Mouse (Mus musculus): ENCODE measurements around the gene Syce2. TPM values are rescaled to one million over a fixed set of nuclear protein-coding genes. Genes with fewer than 3 reads are reported as not detected.

Gene Syce2
- polyA plus RNA-seq, 1 experiment from 2014 or later, result 84.1 TPM

DNA sequence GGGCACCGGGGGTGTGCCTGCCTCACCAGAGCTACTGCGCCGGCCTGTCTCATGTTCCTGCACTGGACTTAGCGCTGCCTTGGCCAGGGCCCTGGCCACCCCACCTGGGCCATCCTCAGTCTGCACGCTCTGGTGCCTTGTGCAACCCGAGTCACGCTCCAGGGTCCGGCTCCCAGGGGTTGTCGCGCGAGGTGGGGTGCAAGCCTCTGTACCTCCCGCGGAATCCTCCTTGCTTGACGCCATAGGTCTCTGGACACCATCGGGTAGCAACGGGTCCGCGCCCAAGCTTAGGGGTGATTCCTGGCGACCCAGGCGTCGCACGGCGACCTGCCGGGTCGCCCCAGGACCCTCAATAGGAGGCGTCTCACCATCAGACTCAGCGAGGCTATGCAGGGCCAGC lies 40.5 kb downstream of the Syce2 start:
- Histone ChIP-seq H3K4me1 (replicated peaks) (peaks cover 55% of the 10 kb centered on the region), H3K27me3 (peaks cover 49% of the 10 kb centered on the region), H3K9me3 (replicated peaks) (no peaks in the 10 kb centered on the region), H3K27ac (peak overlapping the region; percentile 50; the same call in 1 of the 2 replicates), H3K36me3 (peaks cover 12% of the 10 kb centered on the region), H3K9ac (peak overlapping the region; percentile 68), H3K4me2 (peak overlapping the region; percentile 88), H3K4me3 (replicated peaks) (peak overlapping the region; percentile 54)
- DNase-seq, result no peak
- 30% methylated on average over 27 of the region's 27 CpGs for WGBS (ENCODE audit: insufficient replicate concordance)
- no peak for ATAC-seq (ENCODE audit: low read depth)

DNA sequence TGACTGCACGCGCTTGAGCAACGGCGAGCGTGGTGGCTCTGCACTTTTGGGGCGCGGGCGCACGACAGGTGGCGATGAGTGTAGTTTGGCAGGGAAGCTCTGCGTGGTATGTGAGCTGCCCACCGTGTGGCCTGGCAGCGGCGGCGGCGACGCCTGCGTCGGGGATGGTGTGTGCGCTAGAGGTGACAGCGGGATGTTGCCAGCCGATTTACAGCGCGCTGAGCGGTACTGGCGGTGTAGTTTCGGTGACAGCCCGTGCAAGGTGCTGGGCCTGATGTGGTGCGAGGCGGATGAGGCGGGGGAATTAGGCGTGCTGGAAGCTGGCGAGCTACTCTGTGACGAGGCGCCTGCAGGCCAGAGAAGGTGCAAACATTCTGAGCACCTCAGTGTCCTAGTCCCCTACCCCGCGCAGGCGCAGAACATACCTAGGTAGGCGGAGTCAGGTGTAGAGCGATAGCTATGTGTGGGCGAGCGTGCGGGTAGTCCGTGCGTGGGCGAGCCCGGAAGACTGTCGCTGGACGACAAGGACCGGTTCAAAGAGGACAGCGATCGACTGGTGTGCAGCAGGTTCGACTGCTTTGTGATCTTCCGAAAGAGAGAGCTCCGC lies 41.1 kb downstream of the Syce2 start:
- DNase-seq (peak; percentile 82), ATAC-seq (ENCODE audit: low read depth) (peak; percentile 63)
- Histone ChIP-seq H3K9ac (peak overlapping the region; percentile 68), H3K4me1 (replicated peaks) (peaks cover 50% of the 10 kb centered on the region), H3K27ac (peak overlapping the region; percentile 50), H3K4me3 (replicated peaks) (peak overlapping the region; percentile 54), H3K9me3 (replicated peaks) (no peaks in the 10 kb centered on the region), H3K4me2 (peak overlapping the region; percentile 88), H3K36me3 (peaks cover 9% of the 10 kb centered on the region), H3K27me3 (peaks cover 55% of the 10 kb centered on the region)
- WGBS (ENCODE audit: insufficient replicate concordance), result 1% methylated on average over 55 of the region's 55 CpGs

- peaks cover 60% of the 10 kb centered on the region for H3K27me3 ChIP-seq
- 5% methylated on average over 9 of the region's 9 CpGs for WGBS (ENCODE audit: insufficient replicate concordance)
- peaks cover 47% of the 10 kb centered on the region for H3K4me1 ChIP-seq (replicated peaks)
- H3K9me3 ChIP-seq (replicated peaks), result no peaks in the 10 kb centered on the region
- DNase-seq (no peak), ATAC-seq (ENCODE audit: low read depth) (no peak)
- H3K4me3 ChIP-seq (replicated peaks), result peak overlapping the region; percentile 54
- peaks cover 9% of the 10 kb centered on the region for H3K36me3 ChIP-seq
- peak overlapping the region; percentile 68 for H3K9ac ChIP-seq
- H3K27ac ChIP-seq, result peak overlapping the region; percentile 35
- peak overlapping the region; percentile 88 for H3K4me2 ChIP-seq
Observed at GRCm38 (mm10) chr8:84913502-84913900, 41.6 kb downstream of the Syce2 start.

DNA sequence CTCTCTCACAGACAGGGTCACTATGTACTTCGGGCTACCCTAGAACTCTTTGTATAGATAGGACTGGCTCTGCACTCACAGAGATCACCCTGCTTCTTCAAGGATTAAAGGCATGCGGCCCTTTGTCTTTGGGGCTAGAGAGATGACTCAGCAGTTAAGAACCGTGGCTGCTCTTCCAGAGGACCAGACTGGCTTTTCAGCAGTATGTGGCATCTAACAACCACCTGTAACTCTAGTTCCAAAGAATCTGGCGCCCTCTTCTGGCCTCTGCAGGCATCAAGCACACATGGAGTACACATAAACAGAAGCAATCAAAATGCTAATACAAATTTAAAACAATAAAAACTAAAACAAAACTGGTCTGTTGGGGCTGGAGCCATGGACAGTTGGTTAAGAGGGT lies 42.0 kb downstream of the Syce2 start:
- 24% methylated on average over 4 of the region's 4 CpGs for WGBS (ENCODE audit: insufficient replicate concordance)
- Histone ChIP-seq H3K36me3 (peaks cover 9% of the 10 kb centered on the region), H3K4me3 (replicated peaks) (peak overlapping the region; percentile 54), H3K4me2 (peak overlapping the region; percentile 88), H3K9me3 (replicated peaks) (no peaks in the 10 kb centered on the region), H3K27me3 (peaks cover 65% of the 10 kb centered on the region), H3K27ac (peak overlapping the region; percentile 35; the same call in 1 of the 2 replicates), H3K9ac (no peak overlapping the region), H3K4me1 (replicated peaks) (peaks cover 43% of the 10 kb centered on the region)
- DNase-seq (peak; percentile 72), ATAC-seq (ENCODE audit: low read depth) (peak; percentile 27; the same call in 1 of the 2 replicates)

DNA sequence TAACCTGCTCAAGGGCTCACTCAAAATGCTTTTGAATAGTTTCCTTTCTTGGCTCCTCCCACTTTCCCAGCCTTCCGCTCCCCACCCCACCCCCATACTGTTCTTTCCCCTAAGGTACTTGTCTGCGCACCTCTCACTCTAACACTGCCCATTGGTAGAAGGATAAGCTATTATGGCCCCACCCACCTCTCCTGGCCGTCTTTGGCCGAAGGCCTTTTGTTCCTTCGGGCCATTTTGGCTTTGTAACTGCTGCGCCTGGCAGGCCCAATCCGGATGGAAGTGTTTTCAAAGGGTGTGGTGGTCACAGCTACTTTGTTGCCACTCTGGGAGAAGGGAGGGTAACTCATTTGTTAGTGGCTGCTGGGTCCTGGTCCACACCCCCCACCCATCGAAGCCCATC lies 43.4 kb downstream of the Syce2 start:
- no peak for DNase-seq
- Histone ChIP-seq H3K9me3 (replicated peaks) (no peaks in the 10 kb centered on the region), H3K9ac (no peak overlapping the region), H3K4me3 (replicated peaks) (no peak overlapping the region), H3K27me3 (peaks cover 77% of the 10 kb centered on the region), H3K27ac (no peak overlapping the region), H3K4me1 (replicated peaks) (peaks cover 30% of the 10 kb centered on the region), H3K36me3 (peaks cover 7% of the 10 kb centered on the region), H3K4me2 (no peak overlapping the region)
- no peak for ATAC-seq (ENCODE audit: low read depth)
- WGBS (ENCODE audit: insufficient replicate concordance), result 81% methylated on average over 8 of the region's 8 CpGs

DNA sequence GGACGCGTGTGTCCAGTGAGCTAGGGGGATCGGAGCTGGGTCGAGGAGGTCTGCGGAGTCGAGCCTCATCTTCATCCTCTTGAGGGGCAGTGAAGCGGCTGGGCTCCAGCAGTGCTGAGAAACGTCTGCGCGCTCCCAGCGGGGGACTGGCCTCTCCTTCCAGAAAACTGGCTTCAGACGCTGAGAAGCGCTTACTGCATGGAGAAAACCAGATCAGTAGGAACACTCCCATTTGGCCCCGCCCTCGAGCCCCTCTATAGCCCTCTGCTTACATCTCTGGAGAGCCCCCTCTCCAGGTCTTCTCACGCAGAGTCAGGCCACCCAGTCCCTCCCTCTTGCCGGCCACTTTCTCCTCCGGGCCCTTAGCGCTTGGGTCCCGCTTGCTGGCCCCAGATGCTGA lies 45.9 kb downstream of the Syce2 start:
- no peak for DNase-seq
- 27% methylated on average over 20 of the region's 20 CpGs for WGBS (ENCODE audit: insufficient replicate concordance)
- Histone ChIP-seq H3K27ac (no peak overlapping the region), H3K36me3 (no peaks in the 10 kb centered on the region), H3K9me3 (replicated peaks) (no peaks in the 10 kb centered on the region), H3K4me3 (replicated peaks) (no peak overlapping the region), H3K4me2 (no peak overlapping the region), H3K27me3 (peaks cover 60% of the 10 kb centered on the region), H3K9ac (no peak overlapping the region), H3K4me1 (replicated peaks) (peaks cover 21% of the 10 kb centered on the region)
- ATAC-seq (ENCODE audit: low read depth), result no peak

DNA sequence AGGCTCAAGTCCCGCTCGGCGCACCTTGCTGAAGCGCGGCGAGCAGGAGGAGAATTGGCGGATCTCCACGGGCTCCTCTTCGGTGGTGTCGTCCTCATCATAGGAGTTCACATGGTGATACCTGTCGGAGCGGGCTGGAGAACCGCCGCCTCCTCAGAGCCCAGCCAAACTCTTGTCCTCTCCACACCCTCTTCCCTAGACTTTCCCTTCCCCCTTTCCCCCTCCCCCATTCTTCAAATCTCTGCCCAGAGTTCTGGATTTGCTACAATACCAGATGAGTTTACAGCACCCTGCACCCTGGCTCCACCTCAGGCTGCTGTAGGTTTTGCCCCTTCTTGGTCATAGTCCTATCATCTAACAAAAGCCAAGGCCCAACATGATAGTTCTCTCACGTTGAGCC lies 46.7 kb downstream of the Syce2 start:
- Histone ChIP-seq H3K9me3 (replicated peaks) (no peaks in the 10 kb centered on the region), H3K4me1 (replicated peaks) (peaks cover 12% of the 10 kb centered on the region), H3K4me3 (replicated peaks) (no peak overlapping the region), H3K9ac (no peak overlapping the region), H3K36me3 (no peaks in the 10 kb centered on the region), H3K27me3 (peaks cover 61% of the 10 kb centered on the region), H3K27ac (no peak overlapping the region), H3K4me2 (no peak overlapping the region)
- WGBS (ENCODE audit: insufficient replicate concordance), result 73% methylated on average over 15 of the region's 15 CpGs
- ATAC-seq (ENCODE audit: low read depth) (no peak), DNase-seq (no peak)

DNA sequence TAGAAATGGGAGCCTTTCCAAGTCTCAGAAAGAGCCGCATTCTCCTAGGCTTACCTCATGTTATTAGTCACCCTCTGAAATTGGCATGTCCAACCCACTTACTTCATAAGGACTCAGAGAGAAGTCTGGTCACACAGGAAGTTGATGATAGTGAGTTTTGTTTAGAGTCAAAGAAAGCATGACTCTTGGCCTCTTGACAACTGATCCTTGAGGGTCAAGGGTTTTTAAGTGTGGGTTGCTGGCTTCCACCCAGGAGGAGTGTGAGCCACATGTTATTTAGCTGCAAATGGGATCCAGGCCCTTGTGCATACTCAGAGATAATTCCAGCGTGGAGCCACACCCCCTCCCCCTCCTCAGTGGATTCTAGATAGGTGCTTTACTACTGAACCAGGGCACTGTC lies 49.7 kb downstream of the Syce2 start:
- no peak for DNase-seq
- no peaks in the 10 kb centered on the region for H3K36me3 ChIP-seq
- H3K4me2 ChIP-seq, result no peak overlapping the region
- peaks cover 65% of the 10 kb centered on the region for H3K27me3 ChIP-seq
- no peak overlapping the region for H3K27ac ChIP-seq
- no peak overlapping the region for H3K9ac ChIP-seq
- 0 out of 2 replicates have a peak, but pooled peaks cover 6% of the 10 kb centered on the region for H3K4me1 ChIP-seq (replicated peaks)
- ATAC-seq (ENCODE audit: low read depth), result no peak
- no peaks in the 10 kb centered on the region for H3K9me3 ChIP-seq (replicated peaks)
- 61% methylated on average over 2 of the region's 2 CpGs for WGBS (ENCODE audit: insufficient replicate concordance)
- H3K4me3 ChIP-seq (replicated peaks), result no peak overlapping the region

- peaks cover 54% of the 10 kb centered on the region for H3K27me3 ChIP-seq
- DNase-seq (no peak), ATAC-seq (ENCODE audit: low read depth) (no peak)
- H3K9me3 ChIP-seq (replicated peaks), result no peaks in the 10 kb centered on the region
- WGBS (ENCODE audit: insufficient replicate concordance), result 48% methylated on average over 7 of the region's 7 CpGs
- no peak overlapping the region for H3K4me3 ChIP-seq (replicated peaks)
- no peak overlapping the region for H3K27ac ChIP-seq
- no peaks in the 10 kb centered on the region for H3K36me3 ChIP-seq
- no peak overlapping the region for H3K4me2 ChIP-seq
- H3K9ac ChIP-seq, result no peak overlapping the region
- H3K4me1 ChIP-seq (replicated peaks), result peaks cover 14% of the 10 kb centered on the region
Observed at GRCm38 (mm10) chr8:84925557-84925956, 53.6 kb downstream of the Syce2 start.

DNA sequence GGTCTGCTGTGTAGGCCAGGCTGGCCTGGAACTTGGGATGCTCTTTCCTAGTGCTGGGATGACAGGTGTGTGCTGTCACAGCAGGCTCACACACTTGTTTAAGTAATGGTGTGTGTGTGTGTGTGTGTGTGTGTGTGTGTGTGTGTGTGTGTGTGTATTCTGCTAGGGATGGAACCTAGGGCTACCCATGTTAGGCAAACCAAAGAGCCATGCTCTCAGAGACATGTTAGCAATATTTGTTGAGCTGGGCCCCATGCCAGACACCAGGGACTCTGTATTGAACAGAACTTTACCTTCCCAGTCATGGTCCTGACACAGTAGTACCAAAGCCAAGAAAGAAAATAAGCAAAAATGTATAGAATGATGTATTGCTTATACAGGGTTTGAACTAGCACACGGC lies 55.6 kb downstream of the Syce2 start:
- H3K9me3 ChIP-seq (replicated peaks), result no peaks in the 10 kb centered on the region
- WGBS (ENCODE audit: insufficient replicate concordance), result 56% methylated on average over 1 of the region's 1 CpGs
- H3K27ac ChIP-seq, result no peak overlapping the region
- H3K27me3 ChIP-seq, result peaks cover 70% of the 10 kb centered on the region
- no peak overlapping the region for H3K9ac ChIP-seq
- peaks cover 8% of the 10 kb centered on the region for H3K4me1 ChIP-seq (replicated peaks)
- no peak overlapping the region for H3K4me3 ChIP-seq (replicated peaks)
- no peaks in the 10 kb centered on the region for H3K36me3 ChIP-seq
- H3K4me2 ChIP-seq, result no peak overlapping the region
- DNase-seq (no peak), ATAC-seq (ENCODE audit: low read depth) (no peak)

GRCm38 (mm10) chr8:84928456-84929306 lies 56.8 kb downstream of the Syce2 start:
- ATAC-seq (ENCODE audit: low read depth) (peak; percentile 67), DNase-seq (no peak)
- peaks cover 74% of the 10 kb centered on the region for H3K27me3 ChIP-seq
- no peak overlapping the region for H3K9ac ChIP-seq
- H3K4me2 ChIP-seq, result peak overlapping the region; percentile 47
- 7% methylated on average over 47 of the region's 52 CpGs for WGBS (ENCODE audit: insufficient replicate concordance)
- H3K4me1 ChIP-seq (replicated peaks), result peaks cover 8% of the 10 kb centered on the region
- H3K36me3 ChIP-seq, result no peaks in the 10 kb centered on the region
- 0 out of 2 replicates have a peak overlapping the region, but pooled peaks have one; percentile 8 for H3K4me3 ChIP-seq (replicated peaks)
- no peaks in the 10 kb centered on the region for H3K9me3 ChIP-seq (replicated peaks)
- H3K27ac ChIP-seq, result no peak overlapping the region

Measured in liver, embryonic 13.5 days (tissue).